Mouse (Mus musculus) layer of hippocampus, adult 11-12 months (tissue): ENCODE measurements around the gene Srsf7.

ENCODE experiments used
- DNase-seq: peaks from one replicate; pipeline ENCODE4 v3.0.0; 2022; ENCODE audit warnings: low spot score

Srsf7 gene

DNA sequence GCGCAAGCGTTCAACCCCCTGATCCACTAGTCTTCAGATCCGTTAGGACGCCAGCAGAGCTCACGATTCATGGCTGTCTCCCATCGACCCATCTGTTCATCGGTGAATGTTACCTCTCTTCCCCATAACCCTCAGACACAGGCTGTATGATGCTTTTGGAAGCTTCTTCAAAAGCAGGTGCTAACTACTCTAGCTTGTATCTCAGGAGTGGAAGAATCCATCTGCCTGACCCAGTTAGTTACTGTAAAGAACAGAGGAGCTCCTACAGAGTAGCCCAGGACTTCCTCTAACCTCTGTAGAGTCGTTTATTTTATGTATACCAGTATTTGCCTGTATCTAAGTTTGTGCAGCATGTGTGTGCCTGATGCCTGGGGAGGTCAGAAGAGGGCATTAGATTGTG is 50.2 kb downstream of the Srsf7 start:
- no peak for DNase-seq

DNA sequence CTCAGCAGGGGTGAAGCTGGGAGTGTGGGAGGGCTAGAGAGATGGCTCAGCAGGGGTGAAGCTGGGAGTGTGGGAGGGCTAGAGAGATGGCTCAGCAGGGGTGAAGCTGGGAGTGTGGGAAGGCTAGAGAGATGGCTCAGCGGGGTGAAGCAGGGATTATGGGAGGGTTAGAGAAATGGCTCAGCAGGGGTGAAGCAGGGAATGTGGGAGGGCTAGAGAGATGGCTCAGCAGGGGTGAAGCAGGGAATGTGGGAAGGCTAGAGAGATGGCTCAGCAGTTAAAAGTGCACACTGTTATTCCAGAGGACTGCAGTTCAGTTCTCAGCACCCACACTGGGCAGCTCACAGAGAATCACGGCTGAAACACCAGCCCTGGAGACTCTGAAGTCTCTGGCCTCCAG is 53.5 kb downstream of the Srsf7 start:
- DNase-seq, result no peak

DNA sequence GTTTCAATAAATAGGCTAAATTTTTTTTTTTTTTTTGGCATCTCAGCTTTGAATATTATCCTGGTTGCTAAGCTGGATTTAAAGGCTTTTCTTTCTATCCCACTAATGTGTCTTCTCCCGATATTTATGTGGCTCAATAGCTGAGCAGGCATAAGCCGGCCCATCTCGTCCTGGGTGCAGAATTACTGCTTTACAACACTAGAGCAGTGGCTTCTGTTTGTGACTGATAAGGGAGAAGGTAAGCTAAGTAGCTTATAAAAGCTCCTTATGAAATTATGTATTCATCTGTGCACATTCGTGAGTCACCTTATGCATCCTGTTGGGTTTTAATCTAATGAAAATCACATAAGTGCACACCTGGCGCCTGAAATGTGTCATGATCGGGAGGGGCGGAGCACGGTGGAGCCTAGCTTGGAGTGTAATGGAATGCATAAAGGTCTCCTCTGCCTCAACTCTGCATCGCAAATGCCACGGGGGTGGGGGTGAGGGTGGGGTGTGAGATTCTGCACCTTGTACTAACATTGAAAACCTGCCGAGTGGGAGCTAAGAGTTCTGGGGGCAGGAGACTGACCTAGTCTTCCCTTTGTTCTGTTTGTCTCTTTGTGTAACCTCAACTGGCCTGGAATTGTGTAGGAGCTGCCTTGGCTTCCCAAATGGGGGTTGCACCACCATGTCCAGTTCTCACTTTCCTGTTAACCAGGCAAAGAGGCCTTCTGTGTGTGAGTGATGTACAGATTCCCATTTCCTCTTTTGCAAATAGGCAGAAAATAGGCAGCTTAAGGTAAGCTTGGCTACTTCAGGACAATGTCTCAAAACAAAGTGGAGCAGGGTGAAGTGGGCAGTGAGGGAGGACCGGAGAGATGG is 54.1 kb downstream of the Srsf7 start:
- no peak for DNase-seq

DNA sequence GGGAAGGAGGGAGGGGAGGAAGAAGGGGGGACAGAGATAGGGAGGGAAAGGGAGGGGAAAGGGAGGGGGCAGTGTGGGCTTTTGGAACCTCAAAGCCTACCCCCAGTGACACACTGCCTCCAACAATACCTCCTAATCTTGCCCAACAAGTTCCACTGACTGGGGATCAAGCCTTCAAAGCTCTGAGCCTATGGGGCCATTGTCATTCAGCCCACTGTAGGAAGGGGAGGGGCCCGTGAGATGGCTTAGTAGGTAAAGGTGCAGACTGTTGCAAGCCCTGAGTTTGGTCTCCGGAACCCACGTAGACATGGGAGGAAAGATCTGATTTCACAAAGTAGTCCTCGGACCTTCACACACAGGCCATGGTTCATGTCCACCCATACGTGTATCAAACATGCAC is 55.8 kb downstream of the Srsf7 start:
- DNase-seq, result no peak
